Mouse (Mus musculus) midbrain, embryonic 13.5 days (tissue): ENCODE data around the gene Lrrk1. TPM values are rescaled to one million over a fixed set of nuclear protein-coding genes. Genes with fewer than 3 reads are reported as not detected.

Experiments
- ATAC-seq: fragments of 200-750 bp; cut with Nextera tagmentation; 2 replicates; pipeline ENCODE4 v1.8.0; 2017; ENCODE audit warnings: mild to moderate bottlenecking, moderate TSS enrichment, moderate library complexity
- H3K27ac ChIP-seq: fragments of 300-500 bp; sonication (generic); 2 replicates; pipeline ENCODE4 v1.5.1; 2015; ENCODE audit warnings: inconsistent platforms, mild to moderate bottlenecking, moderate library complexity
- H3K27me3 ChIP-seq: fragments of 300-500 bp; sonication (generic); 2 replicates; pipeline ENCODE4 v1.6.1; 2015; ENCODE audit warnings: mild to moderate bottlenecking, inconsistent platforms
- H3K36me3 ChIP-seq: fragments of 300-500 bp; sonication (generic); 2 replicates; pipeline ENCODE4 v1.6.1; 2015; ENCODE audit warnings: mild to moderate bottlenecking, inconsistent platforms
- H3K4me1 ChIP-seq: fragments of 300-500 bp; sonication (generic); replicated peaks from 2 replicates; pipeline ENCODE4 v1.6.1; 2015; ENCODE audit warnings: inconsistent platforms
- H3K4me2 ChIP-seq: fragments of 300-500 bp; sonication (generic); replicated peaks from 2 replicates; pipeline ENCODE4 v1.6.1; 2015; ENCODE audit warnings: moderate library complexity, mild to moderate bottlenecking, inconsistent platforms
- H3K4me3 ChIP-seq: fragments of 300-500 bp; sonication (generic); replicated peaks from 2 replicates; pipeline ENCODE4 v1.5.1; 2015; ENCODE audit warnings: mild to moderate bottlenecking, inconsistent platforms
- H3K9ac ChIP-seq: fragments of 300-500 bp; sonication (generic); replicated peaks from 2 replicates; pipeline ENCODE4 v1.6.1; 2015; ENCODE audit warnings: mild to moderate bottlenecking, inconsistent platforms
- H3K9me3 ChIP-seq: fragments of 300-500 bp; sonication (generic); 2 replicates; pipeline ENCODE4 v1.6.1; 2016; ENCODE audit warnings: mild to moderate bottlenecking, inconsistent platforms
- WGBS: fragments of 180-500 bp; shearing (Covaris S2); methylation state at CpG from one replicate; pipeline ENCODE4 v1.1.7; 2015; 5-methylcytosine and 5-hydroxymethylcytosine counted together
- polyA plus RNA-seq: library from polyadenylated mRNA; unstranded; fragments of >200 nt; fragmentation: Nextera tagmentation; extraction: Ambion mirVana; gene quantifications from 2 replicates; pipeline ENCODE4 v1.2.1, GENCODE M21; 2015

The Lrrk1 gene
- polyA plus RNA-seq, 1 experiment from 2014 or later: 2.9 TPM

- no peak for ATAC-seq
Measured at GRCm38 (mm10) chr7:66256441-66256840, 131.7 kb downstream of the Lrrk1 start.

GRCm38 (mm10) chr7:66254993-66255392 is 133.2 kb downstream of the Lrrk1 start:
- H3K4me1 ChIP-seq: no peaks in the 10 kb centered on the region
- H3K9me3 ChIP-seq: no peaks in the 10 kb centered on the region
- WGBS: 88% methylated on average over 8 of the region's 8 CpGs
- no peak for ATAC-seq
- H3K27me3 ChIP-seq: no peaks in the 10 kb centered on the region
- H3K27ac ChIP-seq: no peak overlapping the region
- H3K36me3 ChIP-seq: no peaks in the 10 kb centered on the region
- H3K4me3 ChIP-seq: no peak overlapping the region
- no peak overlapping the region for H3K4me2 ChIP-seq
- no peak overlapping the region for H3K9ac ChIP-seq

More at GRCm38 (mm10) chr7:66256441-66256840, 131.7 kb downstream of the Lrrk1 start:
- Histone ChIP-seq H3K4me3 (no peak overlapping the region), H3K36me3 (no peaks in the 10 kb centered on the region), H3K27me3 (no peaks in the 10 kb centered on the region), H3K27ac (no peak overlapping the region), H3K4me1 (peaks cover 7% of the 10 kb centered on the region), H3K9me3 (no peaks in the 10 kb centered on the region), H3K9ac (no peak overlapping the region), H3K4me2 (no peak overlapping the region)
- 65% methylated on average over 5 of the region's 5 CpGs for WGBS

GRCm38 (mm10) chr7:66253975-66254651 is 134.0 kb downstream of the Lrrk1 start:
- no peak overlapping the region for H3K27ac ChIP-seq
- H3K4me1 ChIP-seq: no peaks in the 10 kb centered on the region
- no peak overlapping the region for H3K4me3 ChIP-seq
- no peaks in the 10 kb centered on the region for H3K36me3 ChIP-seq
- no peak overlapping the region for H3K4me2 ChIP-seq
- H3K27me3 ChIP-seq: no peaks in the 10 kb centered on the region
- no peaks in the 10 kb centered on the region for H3K9me3 ChIP-seq
- WGBS: 92% methylated on average over 8 of the region's 8 CpGs
- ATAC-seq: no peak
- H3K9ac ChIP-seq: no peak overlapping the region

GRCm38 (mm10) chr7:66250030-66250429 is 138.1 kb downstream of the Lrrk1 start:
- Histone ChIP-seq H3K4me2 (no peak overlapping the region), H3K27ac (no peak overlapping the region), H3K9me3 (no peaks in the 10 kb centered on the region), H3K4me1 (peaks cover 22% of the 10 kb centered on the region), H3K27me3 (no peaks in the 10 kb centered on the region), H3K36me3 (no peaks in the 10 kb centered on the region), H3K4me3 (no peak overlapping the region), H3K9ac (no peak overlapping the region; the same call in 1 of the 2 replicates)
- no peak for ATAC-seq
- 33% methylated on average over 6 of the region's 6 CpGs for WGBS

GRCm38 (mm10) chr7:66249426-66249825 is 138.7 kb downstream of the Lrrk1 start:
- H3K36me3 ChIP-seq: no peaks in the 10 kb centered on the region
- no peak overlapping the region; the same call in 1 of the 2 replicates for H3K9ac ChIP-seq
- H3K27ac ChIP-seq: no peak overlapping the region
- WGBS: 87% methylated on average over 3 of the region's 3 CpGs
- ATAC-seq: no peak
- H3K4me3 ChIP-seq: no peak overlapping the region
- H3K9me3 ChIP-seq: no peaks in the 10 kb centered on the region
- peaks cover 22% of the 10 kb centered on the region for H3K4me1 ChIP-seq
- H3K27me3 ChIP-seq: no peaks in the 10 kb centered on the region
- H3K4me2 ChIP-seq: no peak overlapping the region

- no peaks in the 10 kb centered on the region for H3K36me3 ChIP-seq
- peaks cover 22% of the 10 kb centered on the region for H3K4me1 ChIP-seq
- no peaks in the 10 kb centered on the region for H3K27me3 ChIP-seq
- H3K9ac ChIP-seq: no peak overlapping the region
- no peak overlapping the region for H3K4me3 ChIP-seq
- no peak for ATAC-seq
- no peak overlapping the region for H3K27ac ChIP-seq
- WGBS: 55% methylated on average over 2 of the region's 2 CpGs
- no peaks in the 10 kb centered on the region for H3K9me3 ChIP-seq
- H3K4me2 ChIP-seq: no peak overlapping the region
Measured at GRCm38 (mm10) chr7:66249020-66249419, 139.1 kb downstream of the Lrrk1 start.

GRCm38 (mm10) chr7:66248270-66248669 is 139.9 kb downstream of the Lrrk1 start:
- H3K9me3 ChIP-seq: no peaks in the 10 kb centered on the region
- no peak overlapping the region for H3K4me3 ChIP-seq
- no peak overlapping the region for H3K4me2 ChIP-seq
- ATAC-seq: no peak
- no peaks in the 10 kb centered on the region for H3K36me3 ChIP-seq
- no peaks in the 10 kb centered on the region for H3K27me3 ChIP-seq
- peak overlapping the region; percentile 73; the same call in 1 of the 2 replicates for H3K27ac ChIP-seq
- no peak overlapping the region for H3K9ac ChIP-seq
- peaks cover 22% of the 10 kb centered on the region for H3K4me1 ChIP-seq

- Histone ChIP-seq H3K9me3 (no peaks in the 10 kb centered on the region), H3K9ac (peak overlapping the region; percentile 44), H3K4me1 (peaks cover 22% of the 10 kb centered on the region), H3K36me3 (no peaks in the 10 kb centered on the region), H3K27me3 (no peaks in the 10 kb centered on the region), H3K4me3 (no peak overlapping the region), H3K4me2 (peak overlapping the region; percentile 27), H3K27ac (peak overlapping the region; percentile 73)
- ATAC-seq: peak; percentile 88
- 19% methylated on average over 12 of the region's 12 CpGs for WGBS
Measured at GRCm38 (mm10) chr7:66247274-66248021, 140.7 kb downstream of the Lrrk1 start.

- H3K4me2 ChIP-seq: peak overlapping the region; percentile 27; the same call in 1 of the 2 replicates
- no peak overlapping the region for H3K9ac ChIP-seq
- no peaks in the 10 kb centered on the region for H3K27me3 ChIP-seq
- 0 out of 2 replicates have a peak, but pooled peaks have one; percentile 10 for ATAC-seq
- no peak overlapping the region for H3K27ac ChIP-seq
- peaks cover 22% of the 10 kb centered on the region for H3K4me1 ChIP-seq
- no peak overlapping the region for H3K4me3 ChIP-seq
- H3K36me3 ChIP-seq: no peaks in the 10 kb centered on the region
- no peaks in the 10 kb centered on the region for H3K9me3 ChIP-seq
- WGBS: 25% methylated on average over 11 of the region's 11 CpGs
Measured at GRCm38 (mm10) chr7:66246716-66247235, 141.4 kb downstream of the Lrrk1 start.

GRCm38 (mm10) chr7:66245646-66246045 is 142.5 kb downstream of the Lrrk1 start:
- Histone ChIP-seq H3K27ac (no peak overlapping the region), H3K36me3 (no peaks in the 10 kb centered on the region), H3K9me3 (no peaks in the 10 kb centered on the region), H3K27me3 (no peaks in the 10 kb centered on the region), H3K4me2 (no peak overlapping the region), H3K9ac (no peak overlapping the region), H3K4me1 (peaks cover 22% of the 10 kb centered on the region), H3K4me3 (no peak overlapping the region)
- WGBS: 83% methylated on average over 5 of the region's 5 CpGs
- no peak for ATAC-seq

GRCm38 (mm10) chr7:66243766-66244325 is 144.3 kb downstream of the Lrrk1 start:
- Histone ChIP-seq H3K4me3 (no peak overlapping the region), H3K36me3 (no peaks in the 10 kb centered on the region), H3K4me2 (no peak overlapping the region), H3K27me3 (no peaks in the 10 kb centered on the region), H3K9me3 (no peaks in the 10 kb centered on the region), H3K27ac (no peak overlapping the region), H3K9ac (no peak overlapping the region), H3K4me1 (peaks cover 22% of the 10 kb centered on the region)
- 78% methylated on average over 7 of the region's 7 CpGs for WGBS
- ATAC-seq: no peak

GRCm38 (mm10) chr7:66241855-66242412 is 146.2 kb downstream of the Lrrk1 start:
- Histone ChIP-seq H3K9ac (no peak overlapping the region), H3K4me1 (peaks cover 4% of the 10 kb centered on the region), H3K9me3 (peaks cover 2% of the 10 kb centered on the region; the same call in 1 of the 2 replicates), H3K36me3 (no peaks in the 10 kb centered on the region), H3K27me3 (no peaks in the 10 kb centered on the region), H3K27ac (no peak overlapping the region), H3K4me3 (no peak overlapping the region), H3K4me2 (no peak overlapping the region)
- no peak for ATAC-seq
- WGBS: 86% methylated on average over 4 of the region's 4 CpGs
